Mouse (Mus musculus): ENCODE data around the gene Cds1.
A peak's percentile ranks its signal among the peaks of the same experiment; 100 is the strongest.

Cds1 gene

DNA sequence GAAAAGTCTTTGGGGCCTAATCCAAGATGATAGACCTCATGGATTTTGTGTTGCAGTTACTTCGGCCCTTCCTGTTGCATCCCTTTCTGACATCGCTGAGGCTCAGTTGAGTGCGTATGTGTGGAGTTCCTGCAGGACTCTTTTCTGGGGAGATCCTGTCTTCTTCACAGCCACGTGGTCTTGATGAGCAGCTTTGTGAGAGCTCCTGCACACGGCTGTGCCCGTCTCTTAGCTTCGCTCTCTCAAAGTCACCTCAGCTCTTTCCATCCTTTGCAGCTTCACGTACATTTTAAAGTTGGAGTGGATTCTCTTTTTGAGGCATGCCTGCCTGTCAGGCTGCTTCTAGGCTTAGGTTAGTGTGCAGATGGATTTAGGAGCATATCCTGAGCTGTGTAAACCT, 11.6 kb downstream of the Cds1 start:
- DNase-seq (ENCODE audit: low read depth, low spot score) = no peak

- DNase-seq (ENCODE audit: low read depth, low spot score) = no peak
Measured at GRCm38 (mm10) chr5:101779376-101779863, 14.5 kb downstream of the Cds1 start.

GRCm38 (mm10) chr5:101780918-101781317, 16.0 kb downstream of the Cds1 start:
- no peak for DNase-seq (ENCODE audit: low read depth, low spot score)

- DNase-seq (ENCODE audit: low read depth, low spot score) = no peak
Measured at GRCm38 (mm10) chr5:101784328-101784727, 19.4 kb downstream of the Cds1 start.

DNA sequence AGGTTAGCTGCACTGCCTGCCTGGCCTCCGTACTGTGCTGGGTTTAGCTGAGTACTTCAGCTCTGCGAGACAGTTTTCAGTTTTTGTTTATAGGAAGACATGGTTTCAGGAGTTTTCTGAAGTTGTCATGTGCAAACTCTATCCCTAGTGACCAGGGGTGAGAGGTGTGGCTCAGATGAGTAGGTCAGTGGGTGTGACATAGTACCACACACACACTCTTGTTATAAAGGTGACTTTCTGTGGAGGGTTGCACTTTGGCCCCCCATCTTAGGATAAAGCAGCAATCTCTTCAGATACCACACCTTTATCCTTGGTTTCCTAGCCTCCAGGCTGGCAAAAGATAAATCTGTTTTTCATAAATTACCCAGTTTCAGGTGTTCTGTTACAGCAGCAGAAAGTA, 19.9 kb downstream of the Cds1 start:
- DNase-seq (ENCODE audit: low read depth, low spot score) = no peak

DNA sequence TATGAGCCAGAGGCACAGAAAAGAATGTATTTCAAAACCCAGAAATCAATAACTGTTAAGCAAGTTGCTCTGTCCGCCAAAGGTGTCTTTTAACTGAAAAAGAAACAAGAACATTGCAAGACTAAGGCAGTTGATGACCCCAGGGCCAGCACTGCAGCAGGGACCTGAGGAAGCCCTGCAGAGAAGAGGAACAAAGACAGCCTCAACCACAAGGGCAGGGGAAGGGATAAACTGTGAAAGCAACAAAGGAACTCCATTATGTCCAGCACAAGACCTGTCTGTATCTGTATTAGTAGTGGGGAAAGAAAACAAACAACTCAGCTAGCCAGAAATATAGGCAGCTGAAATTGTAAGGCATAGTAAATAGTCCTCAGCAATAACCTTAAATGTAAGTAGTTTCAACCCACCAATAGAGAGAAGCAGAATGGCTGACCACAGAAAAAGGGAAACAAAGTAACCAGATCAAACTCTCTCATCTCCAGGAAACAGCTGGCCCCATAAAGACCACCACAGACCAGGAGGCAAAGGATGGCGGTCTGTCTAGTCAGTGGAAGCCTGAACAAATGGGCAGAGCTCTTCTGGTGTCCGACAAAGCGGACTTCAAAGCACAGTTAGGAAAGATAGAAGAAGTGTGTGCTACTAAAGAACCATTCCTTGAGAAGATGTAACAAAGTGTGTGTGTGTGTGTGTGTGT, 21.1 kb downstream of the Cds1 start:
- no peak for DNase-seq (ENCODE audit: low read depth, low spot score)

DNA sequence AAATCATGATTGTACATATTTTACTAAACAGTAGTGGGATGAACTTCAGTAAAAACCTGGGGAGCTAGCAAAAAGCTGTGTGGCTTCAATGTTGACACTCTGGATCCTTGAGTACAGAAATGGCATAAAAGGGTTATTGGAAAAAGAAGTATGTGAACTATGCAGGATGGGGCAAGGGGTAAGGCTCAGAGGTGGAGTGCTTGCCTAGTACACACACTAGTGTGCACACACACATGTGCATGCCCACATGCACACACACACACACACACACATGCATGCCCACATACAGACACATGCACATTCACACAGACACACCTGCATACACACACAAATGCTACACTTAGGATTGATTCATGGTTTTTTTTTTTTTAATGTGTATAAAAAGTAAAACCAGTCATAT, 24.8 kb downstream of the Cds1 start:
- DNase-seq (ENCODE audit: low read depth, low spot score) = no peak

DNA sequence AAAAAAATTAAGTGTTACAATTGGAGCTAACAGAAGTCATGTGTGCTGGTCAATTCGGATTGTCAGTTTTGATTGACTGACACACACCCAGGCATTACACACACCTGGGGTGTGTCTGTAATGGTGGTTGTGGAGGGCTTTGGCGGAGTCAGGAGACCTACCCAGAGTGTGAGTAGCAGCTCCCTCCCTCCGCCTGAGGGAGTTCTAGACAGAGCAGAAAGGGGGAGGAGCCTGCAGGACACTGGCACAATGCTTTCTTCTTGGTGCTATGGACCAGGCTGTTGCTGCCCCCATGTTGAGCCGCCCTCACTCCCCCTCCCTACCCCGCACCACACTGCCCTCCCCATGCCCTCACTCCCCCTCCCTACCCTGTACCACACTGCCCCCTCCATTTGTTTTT, 25.6 kb downstream of the Cds1 start:
- DNase-seq (ENCODE audit: low read depth, low spot score) = peak; percentile 41

- DNase-seq (ENCODE audit: low read depth, low spot score) = no peak
Measured at GRCm38 (mm10) chr5:101792665-101793064, 27.7 kb downstream of the Cds1 start.

DNA sequence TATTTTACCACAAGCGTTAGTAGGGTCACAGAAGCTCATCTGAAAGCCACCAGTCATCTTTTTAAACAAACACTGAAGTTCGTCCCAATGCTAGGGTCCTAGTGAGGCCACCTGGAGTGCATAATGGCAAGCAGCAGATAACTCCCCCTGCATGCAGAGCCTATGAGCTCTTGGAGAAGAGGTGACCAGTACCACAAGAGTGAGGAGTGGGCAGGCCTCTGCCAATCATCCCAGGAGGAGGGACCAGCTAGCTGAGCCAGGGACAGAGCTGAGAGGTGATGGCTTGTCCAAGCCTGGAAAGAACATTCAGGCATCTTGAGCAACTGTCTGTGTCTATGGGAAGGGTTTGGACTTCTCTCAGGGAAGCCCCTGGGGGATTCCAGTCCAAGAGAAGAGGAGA, 37.0 kb downstream of the Cds1 start:
- DNase-seq (ENCODE audit: low read depth, low spot score) = no peak

GRCm38 (mm10) chr5:101802358-101803022, 37.6 kb downstream of the Cds1 start:
- DNase-seq (ENCODE audit: low read depth, low spot score) = no peak

GRCm38 (mm10) chr5:101811296-101812169, 46.6 kb downstream of the Cds1 start:
- DNase-seq (ENCODE audit: low read depth, low spot score) = peak; percentile 58

- no peak for DNase-seq (ENCODE audit: low read depth, low spot score)
Measured at GRCm38 (mm10) chr5:101816822-101817221, 51.9 kb downstream of the Cds1 start.

- DNase-seq (ENCODE audit: low read depth, low spot score) = no peak
Measured at GRCm38 (mm10) chr5:101819216-101819615, 54.3 kb downstream of the Cds1 start.

GRCm38 (mm10) chr5:101819844-101820243, 54.9 kb downstream of the Cds1 start:
- no peak for DNase-seq (ENCODE audit: low read depth, low spot score)

- DNase-seq (ENCODE audit: low read depth, low spot score) = no peak
Measured at GRCm38 (mm10) chr5:101821052-101821451, 56.1 kb downstream of the Cds1 start.

GRCm38 (mm10) chr5:101821491-101822310, 56.8 kb downstream of the Cds1 start:
- DNase-seq (ENCODE audit: low read depth, low spot score) = no peak

DNA sequence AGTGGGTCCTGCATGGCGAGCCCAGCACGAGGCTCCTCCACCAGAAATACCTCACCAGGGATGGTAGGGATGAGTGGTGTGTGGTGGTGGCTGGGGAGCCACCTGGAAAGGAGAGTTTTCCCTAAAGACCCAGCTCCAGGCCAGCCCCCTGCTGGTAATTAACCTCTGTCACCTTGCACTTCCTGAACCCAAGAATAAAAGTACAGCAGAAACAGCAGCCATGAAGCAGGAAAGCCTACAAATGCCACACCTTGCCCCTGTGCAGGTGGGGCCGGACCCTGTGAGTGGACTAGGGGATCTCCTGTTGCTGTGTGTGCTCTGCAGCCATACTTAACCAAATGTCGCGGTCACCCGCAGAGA, 57.4 kb downstream of the Cds1 start:
- DNase-seq (ENCODE audit: low read depth, low spot score) = peak; percentile 49

- DNase-seq (ENCODE audit: low read depth, low spot score) = peak; percentile 52
Measured at GRCm38 (mm10) chr5:101825111-101825911, 60.4 kb downstream of the Cds1 start.

DNA sequence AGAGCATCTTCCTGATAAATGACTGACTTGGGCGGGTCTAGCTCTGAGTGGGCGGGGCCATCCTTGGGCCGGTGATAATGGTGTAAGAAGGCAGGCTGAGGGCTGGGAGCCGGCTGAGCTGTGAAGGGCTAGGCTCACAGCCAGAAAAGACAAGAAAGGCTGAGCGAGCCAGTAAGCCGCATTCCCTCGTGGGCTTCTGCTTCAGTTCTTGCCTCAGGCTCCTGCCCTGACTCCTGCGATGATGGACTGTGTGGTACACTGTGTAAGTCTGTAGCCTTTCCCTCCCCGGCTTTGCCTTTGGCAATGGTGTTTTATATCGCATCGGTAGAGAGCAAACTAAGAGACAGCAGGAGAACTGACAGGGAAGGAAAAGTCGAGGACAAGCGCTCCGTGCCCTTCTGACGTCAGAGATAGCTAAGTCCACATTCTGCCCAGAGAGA, 61.6 kb downstream of the Cds1 start:
- peak; percentile 89 for DNase-seq (ENCODE audit: low read depth, low spot score)

- peak; percentile 54 for DNase-seq (ENCODE audit: low read depth, low spot score)
Measured at GRCm38 (mm10) chr5:101827477-101827876, 62.5 kb downstream of the Cds1 start.
